Mouse (Mus musculus) layer of hippocampus, adult 18-20 months (tissue): ENCODE measurements around the gene Kif5c. TPM values are rescaled to one million over a fixed set of nuclear protein-coding genes. Genes with fewer than 3 reads are reported as not detected.

ENCODE experiments used
- DNase-seq, 2 experiments: peaks; one replicate each; pipeline ENCODE4 v3.0.0; 2022; ENCODE audit warnings: low spot score in 2 of 2
- total RNA-seq, 2 experiments: library from RNA; stranded (reverse); gene quantifications; 2 replicates each; pipeline ENCODE4 v1.2.3; 2021

Kif5c gene
- total RNA-seq, 2 experiments from 2014 or later: 504 to 525 TPM

- no peak for DNase-seq
Observed at GRCm38 (mm10) chr2:49744251-49745093, 125.4 kb downstream of the Kif5c start.

- DNase-seq: no peak
Observed at GRCm38 (mm10) chr2:49745094-49745781, 126.1 kb downstream of the Kif5c start.

DNA sequence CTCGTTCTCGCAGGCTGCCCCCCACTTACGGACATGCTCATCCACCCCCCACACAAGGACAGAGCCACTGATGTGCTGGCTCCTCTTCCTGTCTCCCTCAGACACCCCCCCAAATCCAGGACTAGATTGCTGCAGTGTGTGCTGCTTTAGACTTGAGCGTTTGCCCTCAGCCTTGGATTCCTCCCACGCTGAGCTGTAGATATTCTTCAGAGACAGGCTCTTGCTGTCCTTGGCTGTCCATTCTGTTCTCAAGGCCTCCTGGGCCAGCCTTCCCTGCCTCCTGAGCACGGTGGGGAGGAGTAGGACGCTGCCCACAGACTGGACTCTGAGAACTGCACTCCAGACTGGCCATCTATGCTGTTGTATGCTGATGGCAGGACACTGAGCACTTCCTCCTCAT is 127.8 kb downstream of the Kif5c start:
- no peak for DNase-seq

GRCm38 (mm10) chr2:49747670-49748069 is 128.6 kb downstream of the Kif5c start:
- DNase-seq: no peak

GRCm38 (mm10) chr2:49748628-49749342 is 129.7 kb downstream of the Kif5c start:
- peak in 1 of 2 experiments; percentile 65 for DNase-seq

DNA sequence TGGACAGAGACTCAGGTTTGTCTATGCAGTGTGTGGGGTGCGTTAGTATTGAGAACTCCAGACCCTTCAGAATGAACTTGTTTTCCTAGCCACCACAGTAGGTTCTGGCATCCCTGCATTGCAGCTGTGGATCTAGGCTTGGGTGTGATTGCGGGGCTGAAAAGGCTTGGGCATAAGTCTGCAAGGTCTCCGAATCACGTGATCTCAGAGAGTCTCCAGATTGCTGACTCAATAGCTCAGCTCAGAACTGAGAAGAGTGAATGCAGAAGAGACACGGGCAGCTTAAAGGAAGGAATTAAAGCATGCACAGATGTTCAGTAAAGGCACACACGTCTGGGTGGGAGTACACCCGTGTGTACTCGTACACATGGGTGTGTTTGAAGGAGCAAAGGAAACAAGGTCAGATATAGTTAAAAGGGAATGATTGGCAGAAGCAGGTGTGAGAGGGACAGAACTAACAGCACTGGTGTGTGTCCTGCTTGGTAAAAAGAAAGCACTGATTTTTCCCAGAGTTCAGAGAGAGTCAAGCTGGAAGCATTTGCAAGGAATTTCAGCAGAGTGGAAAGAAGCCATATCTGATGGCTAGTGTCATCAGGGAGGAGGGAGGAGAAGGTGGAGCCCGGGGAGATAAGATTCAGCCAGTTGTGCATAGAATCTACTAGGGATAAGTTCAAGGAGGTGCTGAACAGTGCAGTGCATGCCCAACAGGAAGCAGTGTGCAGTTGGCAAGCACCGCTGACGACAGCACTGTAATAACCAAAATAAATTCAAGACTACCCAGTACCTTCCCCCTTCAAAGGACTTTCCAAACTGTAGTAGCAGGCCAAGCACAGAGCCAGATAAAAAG is 130.9 kb downstream of the Kif5c start:
- DNase-seq: no peak

GRCm38 (mm10) chr2:49751544-49752210 is 132.6 kb downstream of the Kif5c start:
- DNase-seq: peak in 1 of 2 experiments; percentile 57

DNA sequence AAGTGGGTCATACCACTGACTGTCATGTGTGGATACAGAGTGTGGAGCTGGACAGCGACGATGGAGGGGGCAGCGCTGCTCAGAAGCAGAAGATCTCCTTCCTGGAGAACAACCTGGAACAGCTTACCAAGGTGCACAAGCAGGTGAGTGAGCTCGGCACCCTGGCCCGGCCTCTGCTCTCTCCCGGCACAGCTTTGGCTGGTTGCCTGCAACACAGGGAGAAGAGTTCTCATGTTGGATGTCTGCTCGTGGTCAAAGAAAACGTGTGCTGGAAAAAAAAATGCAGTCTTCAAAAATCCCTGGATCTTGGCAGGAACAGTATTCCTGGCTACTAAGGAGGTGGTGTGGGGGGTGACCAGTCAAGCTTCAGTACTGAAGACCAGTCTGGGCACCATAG is 133.1 kb downstream of the Kif5c start:
- DNase-seq: no peak

GRCm38 (mm10) chr2:49753062-49753461 is 134.0 kb downstream of the Kif5c start:
- DNase-seq: no peak

GRCm38 (mm10) chr2:49755054-49755453 is 136.0 kb downstream of the Kif5c start:
- peak in 1 of 2 experiments; percentile 67 for DNase-seq

DNA sequence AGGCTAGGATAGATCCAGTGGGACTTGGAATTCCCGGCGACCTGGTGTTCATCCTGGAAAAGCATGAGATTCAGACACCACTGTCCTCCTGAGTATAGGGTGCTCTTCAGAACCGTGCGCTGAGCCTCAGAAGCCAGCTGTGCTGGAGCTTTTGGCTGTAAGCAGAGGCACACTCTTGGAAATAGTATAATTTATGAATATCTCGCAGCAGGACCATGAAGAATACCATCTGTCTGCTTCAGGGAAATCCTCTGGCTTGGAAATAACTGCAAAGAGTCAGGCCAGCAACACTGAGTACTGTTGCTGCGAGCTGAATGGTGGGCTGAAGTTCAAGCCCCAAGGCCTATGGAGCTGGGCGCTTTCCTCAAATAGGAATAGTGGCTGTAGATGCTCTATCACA is 138.5 kb downstream of the Kif5c start:
- DNase-seq: no peak

- peak in 1 of 2 experiments; percentile 73 for DNase-seq
Observed at GRCm38 (mm10) chr2:49764331-49764946, 145.3 kb downstream of the Kif5c start.

DNA sequence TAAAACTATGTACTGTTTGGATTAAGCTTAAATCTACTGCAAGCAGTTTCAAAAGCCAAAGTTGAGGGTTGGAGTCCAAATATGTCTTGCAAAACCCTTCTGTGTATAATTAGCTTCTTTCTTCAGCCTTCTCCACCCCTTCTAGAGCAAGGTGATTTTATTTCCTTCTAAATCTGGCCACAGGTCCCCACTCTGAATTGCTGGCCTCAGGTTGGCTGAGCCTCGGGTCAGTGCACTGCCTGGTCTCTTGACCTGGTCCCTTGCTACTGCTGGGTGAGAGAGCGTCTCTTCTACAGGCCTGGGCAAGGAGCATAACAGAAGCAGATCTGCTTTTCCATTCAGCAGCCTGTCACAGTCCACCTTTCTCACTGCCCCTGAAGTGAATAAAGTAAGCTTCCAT is 149.8 kb downstream of the Kif5c start:
- no peak for DNase-seq

GRCm38 (mm10) chr2:49770440-49770839 is 151.3 kb downstream of the Kif5c start:
- no peak for DNase-seq

GRCm38 (mm10) chr2:49771172-49771571 is 152.1 kb downstream of the Kif5c start:
- no peak for DNase-seq

- DNase-seq: no peak
Observed at GRCm38 (mm10) chr2:49773194-49773931, 154.3 kb downstream of the Kif5c start.

DNA sequence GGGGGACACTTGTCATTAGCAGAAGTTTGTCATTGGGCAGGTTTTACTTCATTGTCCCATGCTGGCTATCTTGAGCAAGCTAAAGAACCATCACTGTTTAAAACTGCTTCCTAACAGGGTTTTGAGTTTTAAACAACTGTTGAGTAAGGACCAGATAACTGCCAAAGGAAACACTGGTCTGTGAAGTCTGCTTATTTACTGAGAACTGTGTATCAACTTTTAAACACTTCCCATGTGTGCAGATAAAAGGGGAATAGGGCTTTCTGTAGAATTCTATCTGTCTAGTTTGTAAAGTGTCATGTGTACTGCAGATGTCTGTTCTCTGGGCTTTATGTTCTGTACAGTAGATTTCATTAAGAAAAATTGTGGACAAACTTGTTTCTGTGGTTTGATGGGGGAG is 155.1 kb downstream of the Kif5c start:
- DNase-seq: no peak

GRCm38 (mm10) chr2:49775187-49775586 is 156.1 kb downstream of the Kif5c start:
- no peak for DNase-seq

DNA sequence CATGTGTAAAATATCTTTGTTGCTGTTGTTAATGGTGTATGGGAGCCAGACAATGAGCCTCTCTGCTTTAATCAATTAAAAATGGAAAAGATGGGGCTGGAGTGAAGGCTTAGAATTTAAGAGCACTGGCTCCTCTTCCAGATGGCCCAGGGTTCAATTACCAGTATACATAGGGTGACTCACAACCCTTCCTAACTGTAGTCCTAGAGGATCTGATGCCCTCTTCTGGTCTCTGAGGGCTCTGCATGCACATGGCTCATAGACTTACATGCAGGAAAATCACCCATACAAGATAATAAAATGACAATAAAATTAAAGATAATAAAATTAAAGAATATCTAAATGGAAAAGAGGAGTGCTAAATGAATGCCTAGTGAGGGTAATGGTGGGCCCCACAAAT is 156.6 kb downstream of the Kif5c start:
- no peak for DNase-seq
